Mouse (Mus musculus) layer of hippocampus, adult 9-10 months (tissue): ENCODE measurements around the gene Fkbp6.

ENCODE experiments used
- DNase-seq: peaks from one replicate; pipeline ENCODE4 v3.0.0; 2022; ENCODE audit warnings: low spot score

Fkbp6 gene

DNA sequence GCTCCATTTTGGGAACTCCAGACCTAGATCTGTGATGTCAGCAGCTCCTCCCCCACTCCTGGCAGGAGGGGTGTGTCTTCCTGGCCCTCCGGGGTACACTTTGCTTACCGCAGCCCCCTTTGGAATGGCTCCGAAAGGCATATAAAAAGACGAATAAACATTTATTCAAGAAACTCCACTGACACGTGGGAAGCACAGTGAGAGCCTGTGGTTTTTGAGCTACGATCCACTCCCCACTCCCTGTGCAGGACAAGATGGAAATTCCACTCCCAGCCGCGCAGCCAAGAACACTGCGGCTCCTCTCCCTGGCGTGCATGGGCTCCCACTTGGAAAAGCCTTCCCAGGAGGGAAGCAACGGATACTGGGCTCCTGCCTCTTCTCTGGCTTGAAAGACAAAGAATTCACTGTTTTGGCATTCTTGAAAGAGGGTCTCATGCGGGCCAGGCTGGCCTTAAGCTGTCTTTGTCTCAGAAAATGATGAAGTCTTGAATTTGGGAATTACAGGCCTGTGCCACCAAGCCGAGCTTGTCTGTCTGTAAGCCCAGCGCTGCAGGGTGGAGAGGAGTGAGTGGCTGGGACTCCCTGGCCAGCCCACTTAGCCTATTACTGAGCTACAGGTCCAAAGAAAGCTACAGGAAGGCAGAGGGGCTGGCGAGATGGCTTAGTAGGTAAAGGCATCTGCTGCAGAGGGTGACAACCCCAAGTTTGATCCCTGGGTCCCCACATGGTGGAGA lies 75.0 kb downstream of the Fkbp6 start:
- DNase-seq = no peak

DNA sequence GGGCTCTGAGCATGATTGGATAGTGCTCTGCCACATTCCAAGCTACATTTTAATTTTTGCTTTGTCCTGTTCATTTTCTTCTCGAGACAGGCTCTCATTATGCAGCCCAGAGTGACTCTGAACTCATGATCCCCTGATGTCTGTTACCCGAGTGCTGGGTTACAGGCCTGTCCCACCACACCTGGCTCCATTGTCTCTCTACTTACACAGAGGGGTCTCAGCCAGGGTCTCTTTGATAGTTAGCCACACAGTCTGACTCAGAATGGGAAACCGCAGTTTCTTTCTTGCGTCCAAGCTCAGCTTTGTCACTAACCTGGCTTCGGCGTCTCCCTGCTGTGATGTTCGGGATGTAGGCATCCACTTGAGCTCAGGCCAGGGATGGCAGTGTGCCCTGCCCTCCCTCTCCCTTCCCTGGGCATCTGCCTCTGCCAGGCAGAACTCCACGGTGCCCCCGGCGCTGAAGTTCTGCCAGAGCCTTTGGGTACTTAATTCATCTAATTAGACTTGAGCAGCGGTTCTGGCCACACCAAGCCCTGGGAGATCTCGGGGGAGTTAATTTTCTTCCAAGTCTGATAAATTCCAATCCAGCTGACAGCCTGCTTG lies 78.2 kb downstream of the Fkbp6 start:
- no peak for DNase-seq

GRCm38 (mm10) chr5:135270361-135270760 lies 79.5 kb downstream of the Fkbp6 start:
- no peak for DNase-seq

GRCm38 (mm10) chr5:135269451-135269850 lies 80.4 kb downstream of the Fkbp6 start:
- DNase-seq = no peak

- DNase-seq = no peak
Observed at GRCm38 (mm10) chr5:135264548-135264947, 85.3 kb downstream of the Fkbp6 start.

GRCm38 (mm10) chr5:135263866-135264503 lies 85.9 kb downstream of the Fkbp6 start:
- DNase-seq = no peak

DNA sequence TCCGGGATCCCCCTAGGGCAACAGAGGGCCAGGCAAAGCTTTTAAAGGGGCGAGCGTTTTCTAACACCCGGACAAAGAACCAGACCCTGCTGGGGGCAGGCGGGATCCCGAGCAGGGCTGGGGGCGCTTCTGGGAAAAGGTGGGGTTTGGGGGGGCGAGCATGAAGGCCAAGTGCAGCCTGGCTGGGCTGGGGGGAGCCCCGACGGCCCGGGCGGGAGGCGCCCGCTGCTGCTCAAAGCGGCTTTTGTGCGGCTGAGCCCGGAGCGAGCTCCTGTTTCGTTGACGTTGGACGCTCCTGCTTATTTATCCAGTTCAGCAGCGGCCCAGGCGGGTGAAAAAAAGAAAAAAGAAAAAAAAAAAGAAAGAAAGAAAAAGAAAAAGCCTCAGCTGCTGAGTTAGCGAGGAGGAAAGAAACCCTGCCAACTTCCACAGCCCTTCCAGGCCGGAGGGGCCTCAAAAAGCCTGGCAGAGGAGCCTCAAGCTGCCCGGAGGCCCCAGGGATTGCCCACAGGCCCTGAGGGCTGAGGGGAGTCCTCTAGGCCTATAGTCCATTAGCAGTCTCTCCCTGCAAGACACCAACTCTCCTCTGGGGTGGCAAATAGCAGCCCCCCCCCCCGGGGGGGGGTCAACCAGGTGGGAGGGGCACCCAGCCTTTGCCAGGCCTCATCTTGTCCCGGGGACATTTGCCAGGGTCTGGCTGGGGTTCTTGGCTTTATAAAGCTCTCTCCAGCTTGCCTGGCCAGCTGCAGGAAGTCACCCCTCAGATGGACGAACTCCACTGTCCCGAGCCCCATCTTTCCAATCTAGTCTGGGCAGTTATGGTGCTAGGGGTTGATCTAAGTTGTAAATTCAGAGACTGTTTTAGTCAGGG lies 91.3 kb downstream of the Fkbp6 start:
- no peak for DNase-seq

DNA sequence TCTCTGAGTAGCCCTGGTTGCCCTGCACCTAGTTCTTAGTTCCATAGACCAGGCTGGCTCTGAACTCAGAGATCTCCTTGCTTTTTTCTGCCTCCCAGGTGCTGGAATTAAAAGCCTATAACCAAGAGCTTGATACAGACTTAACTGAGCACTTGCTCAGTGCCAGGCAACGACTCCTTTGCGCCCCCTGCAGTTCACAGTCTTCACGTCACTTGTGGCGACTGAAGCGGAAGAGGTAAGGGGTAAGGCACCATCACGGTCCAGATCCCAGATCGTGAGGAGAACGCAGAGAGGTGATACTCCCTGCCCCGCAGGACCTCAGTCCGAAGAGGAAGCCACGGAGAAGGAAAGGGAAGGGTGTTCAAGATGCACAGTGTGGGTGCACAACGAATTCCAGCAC lies 92.3 kb downstream of the Fkbp6 start:
- no peak for DNase-seq

GRCm38 (mm10) chr5:135256166-135256565 lies 93.7 kb downstream of the Fkbp6 start:
- DNase-seq = no peak

DNA sequence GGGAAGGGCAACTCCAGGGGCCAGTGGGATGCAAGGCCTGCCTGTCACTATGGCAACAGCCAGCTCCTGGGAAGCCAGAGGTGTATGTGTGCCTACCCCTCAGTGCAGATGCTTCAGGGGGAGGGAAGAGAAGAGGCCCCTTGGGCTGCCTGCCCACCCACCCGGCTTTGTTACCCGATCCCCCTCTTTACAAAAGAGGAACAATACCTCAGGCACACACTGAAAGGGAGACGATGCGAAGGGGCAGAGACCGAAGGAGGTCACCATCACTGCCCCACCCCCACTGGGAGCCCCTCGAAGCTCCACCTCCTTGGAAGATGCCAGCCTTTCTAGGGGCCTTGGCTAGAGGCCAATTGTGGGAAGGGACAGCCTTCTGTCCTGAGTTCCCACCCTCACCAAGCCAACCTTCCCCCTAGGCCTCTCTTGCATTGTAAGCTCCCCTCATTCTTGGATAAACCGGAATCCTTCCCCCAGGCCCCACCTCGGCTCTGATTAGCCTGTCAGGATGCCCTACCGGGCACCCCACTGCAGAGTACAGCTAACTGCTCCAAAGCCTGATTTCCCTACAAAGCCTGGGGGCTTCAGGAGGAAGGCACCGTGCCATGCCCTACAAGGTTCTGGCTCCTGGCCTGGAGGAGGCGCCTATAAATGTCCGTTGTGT lies 96.0 kb downstream of the Fkbp6 start:
- no peak for DNase-seq

GRCm38 (mm10) chr5:135251079-135251454 lies 98.8 kb downstream of the Fkbp6 start, which contains the start of gene Fzd9:
Gene Fzd9, minus strand, starts transcription at chr5:135251230.
- peak; percentile 46 for DNase-seq

- no peak for DNase-seq
Observed at GRCm38 (mm10) chr5:135250186-135251078, 99.4 kb downstream of the Fkbp6 start.

- DNase-seq = no peak
Observed at GRCm38 (mm10) chr5:135248956-135249676, 100.7 kb downstream of the Fkbp6 start.

- no peak for DNase-seq
Observed at GRCm38 (mm10) chr5:135247337-135247736, 102.5 kb downstream of the Fkbp6 start.

- DNase-seq = no peak
Observed at GRCm38 (mm10) chr5:135246531-135246930, 103.3 kb downstream of the Fkbp6 start.

- DNase-seq = no peak
Observed at GRCm38 (mm10) chr5:135243166-135243565, 106.7 kb downstream of the Fkbp6 start.

DNA sequence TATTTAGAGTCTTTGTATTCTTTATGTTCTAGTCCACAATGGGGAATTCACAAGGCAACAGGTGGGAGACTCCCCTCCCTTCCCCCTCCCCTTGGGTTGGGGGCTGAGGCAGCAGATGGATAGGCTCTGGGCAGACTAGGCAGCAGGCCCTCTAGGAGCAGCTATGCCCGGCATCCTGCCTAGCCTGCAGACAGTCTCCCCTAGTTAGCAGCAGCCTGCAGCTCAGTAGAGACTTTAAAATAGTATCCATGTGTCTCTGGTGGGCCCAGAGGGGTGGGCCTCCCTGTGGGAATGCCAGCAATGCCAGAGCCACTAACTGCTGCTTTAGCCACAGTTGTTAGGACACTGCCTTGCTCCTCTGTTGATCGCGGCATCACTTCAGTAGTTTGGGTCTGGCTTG lies 107.2 kb downstream of the Fkbp6 start:
- no peak for DNase-seq

GRCm38 (mm10) chr5:135242136-135242535 lies 107.7 kb downstream of the Fkbp6 start:
- DNase-seq = no peak
